Mouse (Mus musculus) neural tube, embryonic 11.5 days (tissue): ENCODE measurements at regions not wholly inside any gene's neighbourhood (a gene's known extent, or its start where the extent isn't known, plus 50 kb on each side); places are given as distances from the start of the nearest gene placed in this dataset.
A peak's percentile ranks its signal among the peaks of the same experiment; 100 is the strongest.
"Not testable (repeated sequence)": the region's sequence is repeated elsewhere in the genome, so short reads cannot be mapped to it uniquely, and the experiment has no call there.

Source experiments
- ATAC-seq: fragments of 200-750 bp; cut with Nextera tagmentation; 2 replicates; pipeline ENCODE4 v1.8.0; 2017; ENCODE audit warnings: moderate number of reproducible peaks, mild to moderate bottlenecking, moderate TSS enrichment, moderate library complexity; ENCODE audit not compliant: insufficient read depth, low FRiP score, low TSS enrichment
- DNase-seq: peaks from one replicate; pipeline ENCODE4 v3.0.0-alpha.2; 2015; ENCODE audit warnings: low spot score
- H3K27ac ChIP-seq: fragments of 300-500 bp; sonication (generic); 2 replicates; pipeline ENCODE4 v1.5.1; 2014; ENCODE audit warnings: low read depth, mild to moderate bottlenecking, low read length
- H3K27me3 ChIP-seq: fragments of 300-500 bp; sonication (generic); 2 replicates; pipeline ENCODE4 v1.6.1; 2014; ENCODE audit warnings: mild to moderate bottlenecking, low read length, mixed read lengths; ENCODE audit not compliant: control insufficient read depth, insufficient read depth
- H3K36me3 ChIP-seq: fragments of 300-500 bp; sonication (generic); 2 replicates; pipeline ENCODE4 v1.6.1; 2014; ENCODE audit warnings: mild to moderate bottlenecking, low read length, moderate library complexity, mixed read lengths; ENCODE audit not compliant: control insufficient read depth, insufficient read depth
- H3K4me1 ChIP-seq: fragments of 300-500 bp; sonication (generic); 2 replicates; pipeline ENCODE4 v1.6.1; 2014; ENCODE audit warnings: low read length, mixed read lengths; ENCODE audit not compliant: control insufficient read depth, insufficient read depth
- H3K4me2 ChIP-seq: fragments of 300-500 bp; sonication (generic); 2 replicates; pipeline ENCODE4 v1.6.1; 2014; ENCODE audit warnings: low read depth, mild to moderate bottlenecking, moderate library complexity
- H3K4me3 ChIP-seq: fragments of 300-500 bp; sonication (generic); 2 replicates; pipeline ENCODE4 v1.5.1; 2014; ENCODE audit warnings: low read depth, low read length
- H3K9ac ChIP-seq: fragments of 300-500 bp; sonication (generic); 2 replicates; pipeline ENCODE4 v1.6.1; 2014; ENCODE audit warnings: mild to moderate bottlenecking, low read length
- H3K9me3 ChIP-seq: fragments of 300-500 bp; sonication (generic); 2 replicates; pipeline ENCODE4 v1.6.1; 2016; ENCODE audit warnings: low read length; ENCODE audit not compliant: control insufficient read depth
- WGBS: fragments of 180-500 bp; shearing (Covaris S2); extraction: QIAGEN DNeasy Blood & Tissue Kit; methylation state at CpG from one replicate; pipeline ENCODE4 v1.1.7; 2014; 5-methylcytosine and 5-hydroxymethylcytosine counted together

DNA sequence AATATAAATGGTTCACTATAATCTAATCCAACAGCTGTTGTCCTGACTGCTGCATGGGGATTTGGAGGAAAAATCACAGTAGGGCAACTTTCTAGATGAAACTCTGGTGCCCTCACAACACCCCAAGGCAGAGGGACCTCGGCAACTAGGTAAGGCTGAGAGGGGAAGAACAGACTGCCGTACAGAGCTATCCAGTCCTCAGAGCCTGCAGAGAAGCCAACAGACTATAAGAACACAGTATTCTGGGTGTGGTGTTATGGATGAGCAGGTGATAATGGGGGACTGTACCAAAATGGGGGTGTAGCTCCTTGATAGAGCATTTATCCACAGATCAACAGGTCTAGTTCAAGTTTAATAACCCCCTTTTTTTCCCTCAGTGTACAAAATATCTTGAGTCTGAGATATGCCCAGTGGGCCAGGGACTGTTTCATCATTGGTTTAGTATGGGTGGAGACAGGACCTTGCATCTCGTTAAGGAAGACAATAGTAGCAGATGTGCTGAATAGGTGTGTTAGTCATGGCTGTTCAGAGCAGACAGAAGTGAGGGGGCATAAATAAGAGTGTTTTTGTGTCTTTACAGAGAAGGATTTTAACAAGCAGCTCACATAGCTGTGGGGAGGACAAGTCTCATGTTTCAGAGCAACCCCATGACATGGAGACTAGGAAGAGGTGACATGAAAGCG, 111.4 kb upstream of the Zfp746 start:
- no peaks in the 10 kb centered on the region for H3K27me3 ChIP-seq
- H3K4me3 ChIP-seq = no peak overlapping the region
- no peaks in the 10 kb centered on the region for H3K9me3 ChIP-seq
- no peaks in the 10 kb centered on the region for H3K36me3 ChIP-seq
- H3K4me1 ChIP-seq = no peaks in the 10 kb centered on the region
- peak; percentile 13 for DNase-seq
- no peak overlapping the region for H3K4me2 ChIP-seq
- peak overlapping the region; percentile 46; the same call in 1 of the 2 replicates for H3K27ac ChIP-seq
- no peak overlapping the region for H3K9ac ChIP-seq
- WGBS = 56% methylated on average over 4 of the region's 4 CpGs
- peak; percentile 89 for ATAC-seq

DNA sequence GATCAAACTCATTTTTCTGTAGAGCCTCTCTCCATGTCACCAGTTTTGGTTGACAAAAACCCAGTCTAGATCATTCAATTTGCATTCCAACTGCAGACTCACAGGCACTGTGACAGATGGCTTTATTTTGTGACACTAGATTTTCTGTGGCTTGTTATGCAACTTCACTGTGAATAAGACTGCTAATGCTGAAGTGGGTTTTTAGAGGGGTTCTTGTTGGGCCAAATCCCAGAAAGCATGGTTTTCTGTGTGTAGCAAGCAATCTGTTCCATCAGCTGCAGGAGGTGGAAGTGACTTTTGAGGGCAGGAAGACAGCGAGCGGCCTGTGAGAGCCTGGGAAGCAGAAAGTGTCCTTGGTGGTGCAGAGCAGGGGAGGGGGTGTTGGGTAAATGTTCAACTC, 102.0 kb upstream of the Zfp746 start:
- not testable (repeated sequence) for H3K9ac ChIP-seq, H3K9me3 ChIP-seq, H3K36me3 ChIP-seq, H3K27me3 ChIP-seq, H3K4me1 ChIP-seq, ATAC-seq, H3K4me3 ChIP-seq, DNase-seq, H3K4me2 ChIP-seq, H3K27ac ChIP-seq
- 82% methylated on average over 2 of the region's 2 CpGs for WGBS

DNA sequence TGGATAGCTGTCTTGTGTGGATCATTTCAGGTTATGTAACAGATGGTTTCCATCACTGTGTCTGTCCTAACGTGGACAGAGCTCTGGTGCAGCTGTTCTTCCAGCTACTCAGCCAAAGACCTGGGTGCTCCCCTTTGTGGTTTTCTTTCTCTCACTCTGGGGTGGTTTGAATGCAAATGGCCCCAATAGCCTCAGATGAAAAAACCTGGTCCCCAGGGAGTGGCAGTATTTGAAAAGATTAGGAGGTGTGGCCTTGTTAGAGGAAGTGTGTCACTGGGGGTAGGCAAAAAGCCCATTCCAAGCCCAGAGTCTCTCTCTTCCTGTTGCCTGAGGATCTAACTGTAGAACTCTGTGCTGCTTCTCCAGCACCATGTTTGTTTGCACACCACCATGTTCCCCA, 98.9 kb upstream of the Zfp746 start:
- Histone ChIP-seq H3K36me3 (no peaks in the 10 kb centered on the region), H3K27me3 (no peaks in the 10 kb centered on the region), H3K27ac (no peak overlapping the region), H3K9me3 (no peaks in the 10 kb centered on the region), H3K4me3 (no peak overlapping the region), H3K9ac (no peak overlapping the region), H3K4me1 (no peaks in the 10 kb centered on the region), H3K4me2 (no peak overlapping the region)
- DNase-seq (no peak), ATAC-seq (no peak)
- 37% methylated on average over 1 of the region's 1 CpGs for WGBS

- DNase-seq (peak; percentile 18), ATAC-seq (peak; percentile 41; the same call in 1 of the 2 replicates)
- Histone ChIP-seq H3K9ac (no peak overlapping the region), H3K36me3 (no peaks in the 10 kb centered on the region), H3K27ac (no peak overlapping the region), H3K9me3 (no peaks in the 10 kb centered on the region), H3K4me3 (no peak overlapping the region), H3K4me1 (no peaks in the 10 kb centered on the region), H3K4me2 (no peak overlapping the region), H3K27me3 (no peaks in the 10 kb centered on the region)
- 64% methylated on average over 3 of the region's 3 CpGs for WGBS
These were observed 92.1 kb upstream of the Zfp746 start for GRCm38 (mm10) chr6:48178360-48179120.

DNA sequence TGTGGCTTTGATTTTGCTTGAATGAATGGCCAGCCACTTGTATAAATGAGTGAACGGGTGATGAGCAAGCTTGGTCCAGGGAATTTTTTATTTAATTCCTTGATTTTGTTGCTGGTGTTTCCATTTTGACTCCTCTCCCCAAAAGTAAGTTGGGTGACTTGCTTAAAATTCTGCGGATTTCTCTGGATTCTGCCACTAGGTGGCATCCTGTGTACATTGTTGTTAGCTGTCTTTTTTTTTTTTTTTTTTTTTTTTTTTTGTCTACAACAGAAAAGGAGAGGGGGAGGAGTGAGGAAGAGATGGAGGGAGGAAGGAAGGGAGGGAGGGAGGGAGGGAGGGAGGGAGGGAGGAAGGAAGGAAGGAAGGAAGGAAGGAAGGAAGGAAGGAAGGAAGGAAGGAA, 91.5 kb upstream of the Zfp746 start:
- H3K27ac ChIP-seq = no peak overlapping the region
- no peaks in the 10 kb centered on the region for H3K4me1 ChIP-seq
- H3K9me3 ChIP-seq = no peaks in the 10 kb centered on the region
- WGBS = 10% methylated on average over 2 of the region's 2 CpGs
- no peaks in the 10 kb centered on the region for H3K36me3 ChIP-seq
- DNase-seq (peak; percentile 24), ATAC-seq (no peak)
- H3K9ac ChIP-seq = no peak overlapping the region
- H3K4me3 ChIP-seq = no peak overlapping the region
- no peaks in the 10 kb centered on the region for H3K27me3 ChIP-seq
- no peak overlapping the region for H3K4me2 ChIP-seq

DNA sequence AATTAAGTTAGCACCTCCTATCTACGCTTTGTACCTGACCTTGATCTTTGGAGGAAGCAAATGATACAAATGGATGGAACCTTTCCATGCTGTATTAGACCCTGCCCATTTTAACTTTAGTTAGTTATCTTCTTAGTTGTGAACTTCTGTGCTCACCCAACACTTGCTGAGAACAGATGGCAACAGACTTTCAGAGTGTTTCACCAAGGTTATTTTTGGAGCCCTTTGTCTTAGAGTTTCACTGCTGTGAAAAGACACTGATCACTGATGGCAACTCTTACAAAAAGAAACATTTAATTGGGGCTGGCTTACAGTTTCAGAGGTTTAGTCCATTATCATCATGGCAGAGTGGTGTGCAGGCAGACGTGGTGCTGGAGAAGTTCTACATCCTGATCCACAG, 88.8 kb upstream of the Zfp746 start:
- ATAC-seq (no peak), DNase-seq (no peak)
- 86% methylated on average over 2 of the region's 2 CpGs for WGBS

DNA sequence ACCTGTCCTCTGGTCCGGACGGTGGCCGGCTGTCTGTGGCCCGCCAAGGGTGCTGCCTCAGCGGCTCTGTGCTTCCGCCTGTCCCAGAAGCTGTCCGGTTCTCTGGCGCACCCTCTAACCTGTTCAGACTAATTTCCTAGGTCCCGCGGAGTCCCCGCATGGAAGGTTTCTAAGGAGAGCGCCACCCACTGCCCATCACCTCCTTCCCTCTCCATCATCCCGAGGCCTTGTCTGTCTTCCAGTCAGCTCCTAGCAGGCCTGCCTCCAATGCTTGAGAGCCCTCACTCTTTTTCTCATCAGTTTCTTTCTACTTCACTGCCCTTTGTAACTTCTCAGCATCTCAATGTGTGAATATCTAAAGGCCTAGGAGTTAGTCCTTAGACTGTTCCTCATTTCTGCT, 86.4 kb upstream of the Zfp746 start:
- not testable (repeated sequence) for H3K36me3 ChIP-seq, H3K9ac ChIP-seq, H3K4me3 ChIP-seq, H3K27me3 ChIP-seq, H3K27ac ChIP-seq, ATAC-seq, H3K9me3 ChIP-seq, H3K4me2 ChIP-seq, DNase-seq, H3K4me1 ChIP-seq
- 93% methylated on average over 7 of the region's 13 CpGs for WGBS

More for the DNA sequence above, 88.8 kb upstream of the Zfp746 start:
- Histone ChIP-seq H3K9ac (no peak overlapping the region), H3K27ac (no peak overlapping the region), H3K4me3 (no peak overlapping the region), H3K36me3 (no peaks in the 10 kb centered on the region), H3K4me1 (no peaks in the 10 kb centered on the region), H3K4me2 (no peak overlapping the region), H3K9me3 (no peaks in the 10 kb centered on the region), H3K27me3 (no peaks in the 10 kb centered on the region)

DNA sequence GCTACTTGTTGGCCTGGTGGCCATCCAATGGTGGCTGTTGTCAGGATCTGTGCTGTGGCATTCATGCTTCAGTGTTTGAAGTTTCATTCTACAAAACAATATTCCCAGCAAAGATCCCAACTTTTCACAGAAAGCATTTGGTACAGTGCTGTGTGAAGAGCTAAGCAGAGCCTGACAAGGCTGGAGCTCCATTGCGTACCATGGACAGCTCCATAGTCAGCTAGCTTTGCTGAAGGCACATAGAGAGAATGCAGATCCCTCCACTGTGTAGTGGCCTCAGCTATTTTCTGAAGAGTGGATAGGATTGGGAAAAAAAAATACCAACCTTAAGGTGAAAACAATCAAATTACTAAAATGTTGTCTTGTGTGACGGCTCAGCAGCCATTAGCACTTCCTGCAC, 50.5 kb upstream of the Zfp746 start:
- no peaks in the 10 kb centered on the region for H3K36me3 ChIP-seq
- H3K27me3 ChIP-seq = no peaks in the 10 kb centered on the region
- no peaks in the 10 kb centered on the region for H3K4me1 ChIP-seq
- no peak for DNase-seq
- no peak overlapping the region for H3K4me3 ChIP-seq
- H3K9me3 ChIP-seq = no peaks in the 10 kb centered on the region
- no peak overlapping the region for H3K27ac ChIP-seq
- 69% methylated on average over 2 of the region's 2 CpGs for WGBS
- no peak overlapping the region for H3K9ac ChIP-seq
- no peak overlapping the region for H3K4me2 ChIP-seq
- ATAC-seq = no peak
